Mouse (Mus musculus): ENCODE measurements around the gene Slc6a19.

- TF ChIP-seq CTCF (IDR thresholded peaks at IDR 0.05; ENCODE audit: control insufficient read depth, insufficient read depth, insufficient replicate concordance, low read depth, low read length), result no peak
- TF ChIP-seq POLR2A (IDR thresholded peaks at IDR 0.05; ENCODE audit: control insufficient read depth, low read depth, low read length), result no peak
Measured at GRCm38 (mm10) chr13:73654976-73655375, 49.7 kb downstream of the Slc6a19 start.

Measured in testis, adult 2 months (tissue).